Mouse (Mus musculus) spleen, adult 2 months (tissue): ENCODE measurements around the gene Nefh. TPM values are rescaled to one million over a fixed set of nuclear protein-coding genes. Genes with fewer than 3 reads are reported as not detected.

ENCODE experiments used
- DNase-seq, 2 experiments: peaks; one replicate each; pipeline versions ENCODE4 v3.0.0 to v3.0.0-alpha.2; 2012 to 2021; ENCODE audit warnings: low spot score in 2 of 2, low read depth in 1 of 2
- H3K27ac ChIP-seq: fragments of 200-500 bp; 2 replicates; pipeline ENCODE4 v1.5.1; 2012; ENCODE audit warnings: low read length, inconsistent platforms; ENCODE audit not compliant: insufficient read depth
- H3K27me3 ChIP-seq: fragments of 200-500 bp; 2 replicates; pipeline ENCODE4 v1.6.1; 2012; ENCODE audit warnings: mild to moderate bottlenecking, moderate library complexity, low read length, inconsistent platforms; ENCODE audit not compliant: control insufficient read depth, insufficient read depth
- H3K36me3 ChIP-seq: fragments of 200-500 bp; 2 replicates; pipeline ENCODE4 v1.6.1; 2012; ENCODE audit warnings: mild to moderate bottlenecking, low read length, inconsistent platforms; ENCODE audit not compliant: control insufficient read depth, insufficient read depth
- H3K4me1 ChIP-seq: fragments of 200-500 bp; 2 replicates; pipeline ENCODE4 v1.6.1; 2011; ENCODE audit warnings: inconsistent platforms; ENCODE audit not compliant: control insufficient read depth, insufficient read depth, insufficient read length
- H3K4me3 ChIP-seq: fragments of 200-500 bp; 2 replicates; pipeline ENCODE4 v1.5.1; 2011; ENCODE audit warnings: mild to moderate bottlenecking, inconsistent platforms; ENCODE audit not compliant: insufficient read depth, insufficient read length; ENCODE audit errors: extremely low read depth
- CTCF ChIP-seq: fragments of 200-500 bp; IDR thresholded peaks from 2 replicates; pipeline ENCODE4 v1.5.1; 2011; ENCODE audit warnings: mild to moderate bottlenecking, inconsistent platforms; ENCODE audit not compliant: insufficient read depth, insufficient read length, insufficient replicate concordance; ENCODE audit errors: extremely low read depth
- POLR2A ChIP-seq: fragments of 200-500 bp; IDR thresholded peaks from 2 replicates; pipeline ENCODE4 v1.6.1; 2011; ENCODE audit warnings: low read depth, low read length, inconsistent platforms
- WGBS: fragments of 180-500 bp; shearing (Covaris S2); methylation state at CpG from one replicate; pipeline ENCODE4 v1.1.7; 2018; 5-methylcytosine and 5-hydroxymethylcytosine counted together
- polyA plus RNA-seq: library from polyadenylated mRNA; depleted of rRNA; stranded (reverse); fragments of >200 nt; gene quantifications from 2 replicates; pipeline ENCODE4 v1.2.3, GENCODE M21; 2012

Nefh gene
- polyA plus RNA-seq, 1 experiment = 0.92 TPM

DNA sequence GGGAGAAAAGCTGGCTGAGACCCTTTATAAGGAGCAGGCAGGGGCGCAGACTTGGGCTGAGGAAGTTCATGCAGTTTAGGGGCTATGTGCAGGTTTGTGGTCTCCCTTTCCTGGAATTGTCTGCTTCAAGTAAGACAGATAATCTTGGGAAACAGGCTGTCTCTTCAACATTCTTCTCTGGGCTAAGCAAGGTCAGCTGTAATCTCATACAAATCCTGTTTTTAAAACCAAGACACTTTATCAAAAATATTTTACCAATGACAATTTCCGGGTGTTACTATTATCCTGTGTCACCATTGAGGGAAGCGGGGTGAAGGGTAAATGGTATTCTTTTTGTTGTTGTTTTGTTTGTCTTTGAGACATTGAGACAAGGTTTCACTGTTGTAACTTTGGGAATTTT, 36.9 kb upstream of the Nefh start:
- TF ChIP-seq POLR2A = no peak
- TF ChIP-seq CTCF = no peak
- Histone ChIP-seq H3K36me3 (no peaks in the 10 kb centered on the region), H3K27ac (no peak overlapping the region), H3K27me3 (no peaks in the 10 kb centered on the region), H3K4me1 (peaks cover 16% of the 10 kb centered on the region; the same call in 1 of the 2 replicates), H3K4me3 (no peak overlapping the region)
- DNase-seq = no peak
- WGBS = 68% methylated on average over 3 of the region's 3 CpGs

DNA sequence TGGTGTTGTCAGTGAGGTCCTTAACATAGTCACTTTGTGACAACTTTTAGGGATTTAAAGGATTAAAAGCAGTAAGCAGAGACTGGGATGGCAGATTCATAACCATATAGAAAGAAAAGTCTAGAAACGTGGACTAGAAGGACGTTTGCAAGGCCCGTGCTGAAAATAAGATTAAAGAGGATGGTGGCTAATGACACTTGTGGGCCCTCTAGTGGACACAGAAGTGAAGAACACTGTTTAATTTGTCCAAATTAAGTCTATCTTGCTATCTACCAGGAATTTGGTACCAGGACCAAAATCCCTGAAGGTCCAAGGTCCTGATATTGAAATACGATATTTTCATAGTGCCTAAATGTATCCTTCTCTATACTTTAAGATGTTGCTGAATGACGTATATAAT, 36.4 kb upstream of the Nefh start:
- Histone ChIP-seq H3K27ac (no peak overlapping the region), H3K4me1 (peaks cover 15% of the 10 kb centered on the region; the same call in 1 of the 2 replicates), H3K36me3 (no peaks in the 10 kb centered on the region), H3K4me3 (no peak overlapping the region), H3K27me3 (no peaks in the 10 kb centered on the region)
- TF ChIP-seq CTCF = no peak
- no peak for TF ChIP-seq POLR2A
- 5% methylated on average over 5 of the region's 5 CpGs for WGBS
- DNase-seq = peak in 1 of 2 experiments; percentile 7

DNA sequence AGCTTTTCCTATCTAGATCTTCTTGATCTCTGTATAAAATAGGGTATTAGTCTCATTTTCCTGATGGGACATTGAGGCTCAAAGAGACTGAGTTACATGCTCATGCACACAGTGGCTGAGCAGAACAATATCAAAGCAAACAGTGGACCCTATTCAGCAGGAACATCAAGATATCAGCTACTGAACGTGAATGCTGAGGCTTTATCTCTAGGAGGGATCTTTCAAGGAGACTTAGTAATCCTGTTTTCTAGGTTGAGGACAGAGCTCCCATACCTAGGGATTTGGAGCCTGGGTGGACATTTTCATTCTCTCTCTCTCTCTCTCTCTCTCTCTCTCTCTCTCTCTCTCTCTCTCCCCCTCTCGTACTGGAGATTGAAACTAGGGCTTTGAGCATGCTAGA, 35.7 kb upstream of the Nefh start:
- TF ChIP-seq POLR2A = no peak
- TF ChIP-seq CTCF = no peak
- Histone ChIP-seq H3K27ac (no peak overlapping the region), H3K36me3 (no peaks in the 10 kb centered on the region), H3K4me1 (peaks cover 10% of the 10 kb centered on the region; the same call in 1 of the 2 replicates), H3K4me3 (no peak overlapping the region), H3K27me3 (no peaks in the 10 kb centered on the region)
- DNase-seq = no peak
- WGBS = 83% methylated on average over 2 of the region's 2 CpGs

DNA sequence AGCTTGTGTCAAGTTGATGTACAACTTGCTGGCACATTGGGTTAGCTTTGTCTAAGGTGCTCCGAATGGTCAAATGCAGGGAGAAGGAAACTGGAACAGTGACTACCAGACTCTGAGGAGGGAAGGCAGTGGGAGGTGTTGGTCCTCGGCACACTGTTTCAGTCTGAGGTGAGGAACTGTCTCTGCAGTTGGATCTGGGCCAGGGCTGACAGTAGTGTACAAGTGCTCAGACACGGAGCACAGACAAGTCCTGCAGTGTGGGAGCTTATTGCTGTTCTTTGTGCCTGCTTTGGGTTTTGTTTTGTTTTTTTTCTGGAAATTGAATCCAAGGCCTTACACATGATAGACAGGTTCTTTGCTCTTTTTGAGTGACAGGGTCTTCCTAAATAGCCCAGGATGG, 35.1 kb upstream of the Nefh start:
- Histone ChIP-seq H3K4me1 (peaks cover 10% of the 10 kb centered on the region; the same call in 1 of the 2 replicates), H3K27me3 (no peaks in the 10 kb centered on the region), H3K27ac (no peak overlapping the region), H3K36me3 (no peaks in the 10 kb centered on the region), H3K4me3 (no peak overlapping the region)
- 70% methylated on average over 3 of the region's 3 CpGs for WGBS
- TF ChIP-seq CTCF (no peak), POLR2A (no peak)
- no peak for DNase-seq

DNA sequence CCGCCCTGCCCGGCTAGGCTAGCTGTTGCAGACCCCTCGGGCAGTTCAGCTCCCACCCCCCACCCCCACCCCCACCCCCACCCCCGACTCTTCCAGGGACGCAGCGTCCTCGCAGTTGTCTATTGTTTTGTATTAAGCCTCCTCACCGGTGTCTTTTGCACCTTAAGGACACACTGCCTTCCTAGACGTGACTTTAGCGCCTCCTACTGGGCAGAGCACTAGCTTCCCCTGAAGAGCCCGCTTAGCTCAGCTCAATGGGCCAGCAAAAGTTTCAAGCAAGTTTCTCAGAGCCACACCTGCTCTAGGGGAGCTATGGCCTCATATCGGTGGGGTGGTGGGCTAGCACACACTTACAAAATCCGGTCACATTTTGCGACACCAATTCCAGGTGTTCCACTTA, 27.8 kb upstream of the Nefh start:
- DNase-seq = peak; percentile 63 to 69
- WGBS = 18% methylated on average over 14 of the region's 14 CpGs
- H3K4me3 ChIP-seq = no peak overlapping the region
- H3K36me3 ChIP-seq = no peaks in the 10 kb centered on the region
- no peaks in the 10 kb centered on the region for H3K27me3 ChIP-seq
- H3K4me1 ChIP-seq = no peaks in the 10 kb centered on the region; the same call in 1 of the 2 replicates
- TF ChIP-seq CTCF (peak; percentile 76; the same call in 1 of the 2 replicates), POLR2A (no peak)
- H3K27ac ChIP-seq = no peak overlapping the region

DNA sequence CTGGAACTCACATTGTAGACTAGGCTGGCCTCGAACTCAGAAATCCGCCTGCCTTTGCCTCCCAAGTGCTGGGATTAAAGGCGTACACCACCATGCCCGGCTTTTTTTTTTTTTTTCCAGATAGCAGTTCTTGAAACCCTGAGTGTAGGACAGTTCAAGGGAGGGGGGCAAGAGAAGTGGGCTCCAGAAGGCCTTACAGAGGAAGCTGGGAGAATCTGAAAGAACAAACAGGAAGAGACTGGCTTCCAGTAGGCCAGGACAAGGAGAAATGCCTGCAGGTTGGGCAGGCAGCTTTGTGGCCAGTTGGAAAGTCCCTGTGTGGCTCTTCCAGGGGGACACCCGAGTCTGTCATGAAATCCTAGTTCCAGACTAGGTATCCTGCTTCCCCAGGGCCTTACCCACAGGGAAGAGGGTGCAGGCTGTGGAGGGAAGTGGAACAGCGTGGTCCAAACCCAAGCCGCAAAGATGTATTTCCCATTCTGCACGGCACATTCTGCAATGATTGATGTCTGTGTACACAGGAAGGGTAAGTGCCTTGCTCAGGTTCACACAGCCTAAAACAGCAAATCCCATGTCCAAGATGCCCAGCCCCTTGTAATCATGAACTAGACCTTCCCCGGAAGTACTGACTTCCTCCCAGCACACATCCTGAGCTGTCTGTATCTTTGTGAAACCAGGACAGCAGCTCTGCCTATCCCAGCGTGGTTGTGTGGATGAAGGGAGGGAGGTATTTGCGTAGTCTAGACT, 26.7 kb upstream of the Nefh start:
- no peak for TF ChIP-seq CTCF
- no peak for TF ChIP-seq POLR2A
- 35% methylated on average over 11 of the region's 11 CpGs for WGBS
- Histone ChIP-seq H3K27me3 (no peaks in the 10 kb centered on the region), H3K4me1 (no peaks in the 10 kb centered on the region; the same call in 1 of the 2 replicates), H3K36me3 (no peaks in the 10 kb centered on the region), H3K4me3 (no peak overlapping the region), H3K27ac (peak overlapping the region; percentile 40; the same call in 1 of the 2 replicates)
- DNase-seq = no peak

DNA sequence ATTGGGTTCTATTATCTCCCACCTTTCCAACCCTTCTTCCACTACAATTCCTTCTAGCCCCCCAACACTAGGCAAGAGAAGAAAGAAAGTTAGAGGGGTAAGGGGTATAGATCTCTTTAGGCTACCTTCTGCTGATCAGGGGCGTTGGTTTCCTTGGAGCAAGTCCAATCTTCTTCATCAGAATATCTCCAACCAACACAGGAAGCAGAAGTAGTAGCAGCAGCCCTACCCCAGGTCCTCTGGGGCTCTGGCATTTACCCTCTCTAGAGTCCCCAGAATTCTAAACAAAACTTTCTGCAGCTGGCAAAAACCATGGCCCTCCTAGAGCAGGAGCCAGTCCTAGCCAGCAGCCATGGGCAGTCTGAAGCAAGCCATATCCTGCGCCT, 26.0 kb upstream of the Nefh start:
- Histone ChIP-seq H3K27ac (no peak overlapping the region), H3K36me3 (no peaks in the 10 kb centered on the region), H3K4me3 (no peak overlapping the region), H3K4me1 (no peaks in the 10 kb centered on the region; the same call in 1 of the 2 replicates), H3K27me3 (no peaks in the 10 kb centered on the region)
- 50% methylated on average over 2 of the region's 2 CpGs for WGBS
- TF ChIP-seq POLR2A (no peak), CTCF (no peak)
- no peak for DNase-seq
